Mouse (Mus musculus) kidney, adult 2 months (tissue): ENCODE measurements around the gene Tbc1d7.

Experiments
- CTCF ChIP-seq: fragments of 200-500 bp; conservative IDR thresholded peaks from 2 replicates; pipeline ENCODE4 v1.5.1; 2011; ENCODE audit warnings: low read depth, mild to moderate bottlenecking, control low read depth, low read length, moderate library complexity, mixed read lengths; ENCODE audit not compliant: insufficient read depth, insufficient read length
- POLR2A ChIP-seq: fragments of 200-500 bp; IDR thresholded peaks from one replicate; pipeline ENCODE4 v1.6.1; 2011; ENCODE audit warnings: low read depth, low read length, control low read depth

- TF ChIP-seq POLR2A (no peak), CTCF (no peak)
Observed at GRCm38 (mm10) chr13:43176676-43177075, 5.4 kb upstream of the Tbc1d7 start.
